ENCODE assay signal across 35 mouse cellular contexts in genomic region chr12:79404494-79404893, GRCm38 (mm10).
"Had no signal": no experiment of that assay in that cellular context is flagged by ENCODE, and none has a peak within 500 bp of the region (broad histone marks: within the 10 kb centered on the region; RNA-seq: fewer than 3 reads in every experiment).

No protein-coding gene starts in this region.

- H3K27ac ChIP-seq: heart, embryonic 10.5 days; heart, embryonic 15.5 days; hindbrain, embryonic 10.5 days; hindbrain, embryonic 12.5 days; hindbrain, embryonic 13.5 days; hindbrain, embryonic 14.5 days; hindbrain, embryonic 15.5 days; hindbrain, postnatal 0 days; intestine, embryonic 15.5 days; kidney, embryonic 15.5 days; kidney, postnatal 0 days; layer of hippocampus, adult 2 months had no signal

- H3K27me3 ChIP-seq: heart, embryonic 12.5 days; heart, embryonic 13.5 days; heart, embryonic 15.5 days; hindbrain, embryonic 12.5 days; hindbrain, embryonic 13.5 days; hindbrain, embryonic 15.5 days; intestine, embryonic 15.5 days; kidney, embryonic 15.5 days had no signal

- H3K9ac ChIP-seq: heart, embryonic 12.5 days; heart, embryonic 13.5 days; heart, embryonic 15.5 days; hindbrain, embryonic 12.5 days; hindbrain, embryonic 13.5 days; hindbrain, embryonic 14.5 days; hindbrain, embryonic 15.5 days; intestine, embryonic 15.5 days; kidney, embryonic 15.5 days had no signal

- H3K4me2 ChIP-seq: heart, embryonic 11.5 days; heart, embryonic 12.5 days; heart, embryonic 13.5 days; heart, embryonic 15.5 days; hindbrain, embryonic 12.5 days; hindbrain, embryonic 13.5 days; hindbrain, embryonic 14.5 days; hindbrain, embryonic 15.5 days; intestine, embryonic 15.5 days; kidney, embryonic 15.5 days had no signal

- H3K9me3 ChIP-seq: heart, embryonic 10.5 days; heart, embryonic 12.5 days; heart, embryonic 13.5 days; heart, embryonic 15.5 days; hindbrain, embryonic 10.5 days; hindbrain, embryonic 12.5 days; hindbrain, embryonic 13.5 days; hindbrain, embryonic 15.5 days; intestine, embryonic 15.5 days; kidney, embryonic 15.5 days had no signal

- ATAC-seq: hindbrain, embryonic 16.5 days; hindbrain, postnatal 0 days; inflammation-experienced regulatory T-cells, adult 6 months; intestine, embryonic 15.5 days; intestine, embryonic 16.5 days; intestine, postnatal 0 days had no signal

- H3K4me3 ChIP-seq: heart, embryonic 10.5 days; heart, embryonic 12.5 days; heart, embryonic 13.5 days; heart, embryonic 15.5 days; hindbrain, embryonic 10.5 days; hindbrain, embryonic 12.5 days; hindbrain, embryonic 13.5 days; hindbrain, embryonic 15.5 days; intestine, embryonic 15.5 days; kidney, embryonic 15.5 days; layer of hippocampus, adult 2 months had no signal

- H3K36me3 ChIP-seq: heart, embryonic 10.5 days; heart, embryonic 12.5 days; heart, embryonic 13.5 days; heart, embryonic 15.5 days; hindbrain, embryonic 10.5 days; hindbrain, embryonic 12.5 days; hindbrain, embryonic 13.5 days; hindbrain, embryonic 15.5 days; intestine, embryonic 15.5 days; kidney, embryonic 15.5 days had no signal

- DNase-seq: heart, postnatal 10 days; heart, postnatal 14 days; heart, postnatal 36 days; heart, postnatal 4 days; kidney, adult 11 months; kidney, adult 18-20 months; kidney, adult 2 months; kidney, adult 8-10 months; kidney, adult 9 months; kidney, postnatal 10 days; kidney, postnatal 14 days; kidney, postnatal 25 days; kidney, postnatal 36 days; kidney, postnatal 4 days; layer of hippocampus, adult 9-11 months; layer of hippocampus, postnatal 36 days had no signal

- H3K4me1 ChIP-seq: heart, embryonic 10.5 days; hindbrain, embryonic 15.5 days; intestine, embryonic 15.5 days; kidney, embryonic 15.5 days had no signal
